Mouse (Mus musculus) kidney, embryonic 16.5 days (tissue): Measurements from ENCODE around the gene Tmbim1. TPM values are rescaled to one million over a fixed set of nuclear protein-coding genes. Genes with fewer than 3 reads are reported as not detected.

Experiments used
- ATAC-seq: fragments of 200-750 bp; cut with Nextera tagmentation; 2 replicates; pipeline ENCODE4 v1.8.0; 2017; ENCODE audit warnings: moderate TSS enrichment; ENCODE audit not compliant: low FRiP score, low TSS enrichment
- H3K27ac ChIP-seq: fragments of 300-500 bp; sonication (generic); 2 replicates; pipeline ENCODE4 v1.5.1; 2014; ENCODE audit warnings: low read length
- H3K27me3 ChIP-seq: fragments of 300-500 bp; sonication (generic); 2 replicates; pipeline ENCODE4 v1.6.1; 2014; ENCODE audit warnings: low read length, control low read depth, mixed read lengths; ENCODE audit not compliant: insufficient read depth
- H3K36me3 ChIP-seq: fragments of 300-500 bp; sonication (generic); 2 replicates; pipeline ENCODE4 v1.6.1; 2014; ENCODE audit warnings: low read length, control low read depth, mixed read lengths; ENCODE audit not compliant: insufficient read depth
- H3K4me1 ChIP-seq: fragments of 300-500 bp; sonication (generic); 2 replicates; pipeline ENCODE4 v1.6.1; 2014; ENCODE audit warnings: low read length, control low read depth, mixed read lengths; ENCODE audit not compliant: insufficient read depth
- H3K4me2 ChIP-seq: fragments of 300-500 bp; sonication (generic); replicated peaks from 2 replicates; pipeline ENCODE4 v1.6.1; 2014; ENCODE audit warnings: low read depth, low read length
- H3K4me3 ChIP-seq: fragments of 300-500 bp; sonication (generic); 2 replicates; pipeline ENCODE4 v1.5.1; 2014; ENCODE audit warnings: mild to moderate bottlenecking, low read length
- H3K9ac ChIP-seq: fragments of 300-500 bp; sonication (generic); replicated peaks from 2 replicates; pipeline ENCODE4 v1.6.1; 2014; ENCODE audit warnings: low read length
- H3K9me3 ChIP-seq: fragments of 300-500 bp; sonication (generic); 2 replicates; pipeline ENCODE4 v1.6.1; 2016; ENCODE audit warnings: low read length, control low read depth
- WGBS: fragments of 180-500 bp; shearing (Covaris S2); extraction: QIAGEN DNeasy Blood & Tissue Kit; methylation state at CpG from one replicate; pipeline ENCODE4 v1.1.7; 2014; 5-methylcytosine and 5-hydroxymethylcytosine counted together
- polyA plus RNA-seq: library from polyadenylated mRNA; unstranded; fragments of >200 nt; fragmentation: Nextera tagmentation; extraction: Ambion mirVana; gene quantifications from 2 replicates; pipeline ENCODE4 v1.2.1, GENCODE M21; 2015

Gene Tmbim1
- polyA plus RNA-seq, 1 experiment from 2014 or later, result 33.5 TPM

DNA sequence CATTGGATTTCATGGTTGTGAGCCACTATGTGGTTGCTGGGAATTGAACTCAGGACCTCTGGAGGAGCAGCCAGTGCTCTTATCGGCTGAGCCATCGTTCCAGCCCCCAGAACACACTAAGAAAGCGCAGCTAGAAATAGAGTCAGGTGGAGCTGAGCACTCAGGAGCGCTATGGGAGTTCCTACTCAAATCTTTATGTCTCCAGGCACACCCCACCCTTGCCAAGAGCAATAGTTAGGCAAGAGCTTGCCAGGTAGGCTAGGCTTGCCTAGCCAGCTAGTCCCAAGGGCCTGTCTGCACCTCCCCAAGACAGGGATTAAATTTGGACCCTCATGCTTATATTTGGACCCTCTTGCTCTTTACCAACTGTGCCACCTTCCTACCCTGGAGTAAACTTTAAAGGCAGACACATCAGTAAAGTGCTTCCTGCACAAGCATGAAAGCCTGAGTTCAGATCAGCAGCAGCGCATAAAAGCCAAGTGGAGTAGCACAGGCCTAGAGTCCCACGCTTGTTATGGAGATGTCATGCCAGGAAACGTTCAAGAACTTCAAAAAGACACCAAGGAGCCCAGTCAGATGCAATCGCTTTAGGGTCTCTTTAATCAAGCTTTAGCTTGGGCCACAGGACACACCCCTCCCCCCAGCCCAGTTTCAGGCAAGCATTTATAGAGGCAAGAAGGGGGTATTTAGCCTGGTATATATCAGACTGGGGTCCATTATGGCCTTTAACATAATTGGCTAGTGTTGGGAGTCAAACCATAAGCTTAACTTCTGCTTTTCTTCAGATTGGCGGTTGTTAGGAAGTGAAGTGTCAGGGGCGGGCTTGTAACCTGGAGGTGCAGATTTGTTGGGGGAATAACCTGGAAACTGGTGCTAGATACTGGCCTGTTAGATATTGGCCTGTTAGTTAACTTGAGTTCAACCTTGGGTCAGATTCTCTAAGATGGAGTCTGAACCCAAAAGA is 2.9 kb upstream of the Tmbim1 start:
- no peak overlapping the region for H3K4me2 ChIP-seq
- no peak overlapping the region for H3K27ac ChIP-seq
- no peaks in the 10 kb centered on the region for H3K36me3 ChIP-seq
- H3K27me3 ChIP-seq, result no peaks in the 10 kb centered on the region
- no peak overlapping the region for H3K4me3 ChIP-seq
- no peak overlapping the region for H3K9ac ChIP-seq
- 65% methylated on average over 10 of the region's 10 CpGs for WGBS
- no peak for ATAC-seq
- H3K4me1 ChIP-seq, result peaks cover 7% of the 10 kb centered on the region
- no peaks in the 10 kb centered on the region for H3K9me3 ChIP-seq

DNA sequence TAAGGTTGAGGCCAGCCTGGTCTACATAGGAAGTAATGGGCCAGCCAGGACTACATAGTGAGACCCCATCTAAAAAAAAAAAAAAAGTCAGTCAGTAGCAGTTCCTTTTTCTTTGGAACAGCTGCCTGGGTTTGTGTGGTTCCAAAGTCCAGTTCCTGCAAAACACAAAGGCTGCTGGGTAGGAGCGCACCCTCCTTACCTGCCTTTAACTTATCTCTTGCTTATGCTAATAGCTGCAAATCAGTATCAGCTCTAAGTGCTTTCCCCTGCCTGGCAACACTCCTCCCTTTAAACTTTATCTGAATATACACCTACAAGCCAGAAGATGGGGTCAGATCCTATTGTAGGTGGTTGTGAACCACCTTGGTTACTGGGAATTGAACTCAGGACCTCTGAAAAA is 1.7 kb upstream of the Tmbim1 start:
- Histone ChIP-seq H3K9me3 (no peaks in the 10 kb centered on the region), H3K4me1 (peaks cover 17% of the 10 kb centered on the region), H3K4me2 (no peak overlapping the region), H3K27me3 (no peaks in the 10 kb centered on the region), H3K36me3 (no peaks in the 10 kb centered on the region), H3K4me3 (no peak overlapping the region), H3K27ac (no peak overlapping the region), H3K9ac (no peak overlapping the region)
- 91% methylated on average over 1 of the region's 1 CpGs for WGBS
- ATAC-seq, result no peak

DNA sequence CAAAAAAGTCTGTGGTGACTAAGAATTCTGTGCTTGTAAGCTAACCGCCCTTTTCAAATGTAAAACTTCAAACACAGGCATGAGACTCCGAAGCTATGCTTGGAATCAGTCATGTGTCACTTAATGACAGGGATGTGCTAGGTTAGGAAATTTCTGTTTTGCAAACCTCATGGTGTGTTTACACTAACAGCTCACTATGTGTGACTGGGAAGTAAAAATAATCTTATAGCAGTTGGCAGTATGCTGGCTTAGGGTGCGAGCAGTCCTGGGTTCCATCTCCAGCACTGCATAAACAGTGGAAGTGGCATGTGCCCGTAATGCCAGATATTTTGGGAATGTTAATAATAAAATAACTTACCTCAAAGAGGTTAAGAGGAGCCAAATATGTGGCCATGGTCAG is 476 bp downstream of the Tmbim1 start:
- 70% methylated on average over 4 of the region's 4 CpGs for WGBS
- H3K27ac ChIP-seq, result no peak overlapping the region
- H3K4me3 ChIP-seq, result no peak overlapping the region
- H3K4me2 ChIP-seq, result no peak overlapping the region
- no peak overlapping the region for H3K9ac ChIP-seq
- H3K36me3 ChIP-seq, result no peaks in the 10 kb centered on the region
- H3K4me1 ChIP-seq, result peaks cover 16% of the 10 kb centered on the region
- H3K27me3 ChIP-seq, result no peaks in the 10 kb centered on the region
- no peaks in the 10 kb centered on the region for H3K9me3 ChIP-seq
- ATAC-seq, result no peak

DNA sequence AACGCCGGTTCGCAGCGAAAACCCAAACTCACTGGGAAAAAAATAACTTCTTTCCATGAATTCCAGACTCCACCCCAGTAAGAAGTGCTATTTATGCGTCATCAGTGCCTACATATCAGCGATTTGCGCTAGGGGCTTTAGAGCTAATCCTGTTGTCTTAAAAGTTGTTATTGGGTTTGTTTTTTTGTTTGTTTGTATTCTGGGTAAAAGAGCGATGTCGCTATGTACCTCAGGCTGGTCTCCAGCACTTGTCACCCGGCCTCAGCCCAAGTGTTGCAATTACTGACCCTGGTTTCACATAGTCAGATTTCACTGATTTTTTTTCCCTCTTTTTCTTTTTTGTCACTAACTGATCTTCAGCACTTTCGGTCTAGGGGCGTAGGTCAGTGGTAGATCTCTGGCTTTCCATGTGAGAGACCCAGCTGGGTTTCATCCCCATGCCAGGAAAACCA is 1.1 kb downstream of the Tmbim1 start:
- WGBS, result 5% methylated on average over 12 of the region's 12 CpGs
- Histone ChIP-seq H3K9me3 (no peaks in the 10 kb centered on the region), H3K9ac (peak overlapping the region; percentile 78), H3K27ac (peak overlapping the region; percentile 85), H3K4me1 (peaks cover 17% of the 10 kb centered on the region), H3K4me3 (peak overlapping the region; percentile 68), H3K27me3 (no peaks in the 10 kb centered on the region), H3K36me3 (no peaks in the 10 kb centered on the region), H3K4me2 (peak overlapping the region; percentile 69)
- no peak; the same call in 1 of the 2 replicates for ATAC-seq

DNA sequence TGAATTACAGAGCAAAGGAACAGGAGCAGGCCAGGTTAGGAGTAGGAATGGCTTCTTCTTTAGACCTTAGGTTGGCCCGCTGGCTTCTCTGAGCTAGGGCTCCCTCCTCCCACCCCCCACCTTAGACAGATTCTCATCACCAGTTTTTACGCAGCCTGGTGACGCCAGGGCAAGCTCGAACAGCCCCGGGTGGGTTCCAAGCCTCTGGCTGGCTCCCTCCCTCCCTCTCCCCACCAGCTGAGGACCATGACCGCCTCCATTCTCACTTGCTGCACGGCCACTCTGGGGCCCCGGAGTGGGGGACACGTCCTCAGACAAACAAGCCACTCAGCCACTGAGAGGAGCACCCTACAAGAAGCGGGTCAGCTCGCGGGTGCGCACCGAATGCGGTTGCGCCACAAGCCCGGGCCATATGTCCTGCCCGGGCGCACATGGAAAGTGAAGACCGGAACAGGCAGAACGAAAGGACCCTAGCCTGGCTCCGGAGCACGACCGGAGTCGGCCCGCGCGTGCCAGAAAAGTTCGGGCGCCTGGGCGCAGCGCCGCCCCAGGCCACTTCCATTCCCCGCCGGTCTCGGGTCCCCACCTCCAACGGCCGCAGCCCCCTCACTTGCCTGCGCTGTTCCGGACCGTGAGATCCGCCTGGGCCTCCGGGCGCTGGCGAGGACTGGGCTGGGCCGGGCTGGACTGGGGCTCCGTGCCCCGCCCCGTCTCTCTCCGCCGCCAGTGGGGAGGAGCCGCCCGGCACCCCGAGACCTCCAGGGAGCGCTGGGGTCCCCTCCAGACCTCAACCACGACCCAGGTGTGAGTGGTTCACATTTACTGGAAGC is 1.7 kb downstream of the Tmbim1 start:
- Histone ChIP-seq H3K4me1 (peaks cover 24% of the 10 kb centered on the region), H3K27ac (peak overlapping the region; percentile 85), H3K9ac (peak overlapping the region; percentile 78), H3K9me3 (no peaks in the 10 kb centered on the region), H3K4me2 (peak overlapping the region; percentile 69), H3K4me3 (peak overlapping the region; percentile 68), H3K36me3 (no peaks in the 10 kb centered on the region), H3K27me3 (no peaks in the 10 kb centered on the region)
- WGBS, result under 1% methylated on average over 56 of the region's 56 CpGs
- peak; percentile 95 for ATAC-seq

DNA sequence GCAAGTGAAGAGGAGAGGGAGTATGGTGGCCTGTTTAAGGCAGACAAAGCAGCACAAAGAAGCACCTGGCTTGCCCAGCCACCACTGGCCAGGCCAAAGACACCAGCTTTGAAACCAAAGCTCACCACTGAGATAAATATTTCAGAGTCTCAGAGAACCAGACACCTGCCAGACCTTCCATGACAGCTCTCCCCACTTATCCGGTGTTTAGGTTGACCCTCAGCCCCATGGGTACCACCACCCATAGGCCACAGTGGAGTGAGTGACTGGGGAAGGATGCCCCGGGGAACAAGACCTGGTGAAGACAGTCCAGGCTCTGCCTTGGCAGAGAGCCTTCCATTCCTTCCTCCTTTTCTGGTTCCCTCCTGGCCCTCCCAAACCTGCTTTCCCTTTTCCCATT is 2.6 kb downstream of the Tmbim1 start:
- H3K36me3 ChIP-seq, result no peaks in the 10 kb centered on the region
- H3K4me3 ChIP-seq, result peak overlapping the region; percentile 68
- H3K9ac ChIP-seq, result 0 out of 2 replicates have a peak overlapping the region, but pooled peaks have one; percentile 12
- H3K27ac ChIP-seq, result 0 out of 2 replicates have a peak overlapping the region, but pooled peaks have one; percentile 85
- no peaks in the 10 kb centered on the region for H3K27me3 ChIP-seq
- peaks cover 25% of the 10 kb centered on the region for H3K4me1 ChIP-seq
- 66% methylated on average over 2 of the region's 2 CpGs for WGBS
- no peaks in the 10 kb centered on the region for H3K9me3 ChIP-seq
- ATAC-seq, result no peak
- H3K4me2 ChIP-seq, result peak overlapping the region; percentile 69

DNA sequence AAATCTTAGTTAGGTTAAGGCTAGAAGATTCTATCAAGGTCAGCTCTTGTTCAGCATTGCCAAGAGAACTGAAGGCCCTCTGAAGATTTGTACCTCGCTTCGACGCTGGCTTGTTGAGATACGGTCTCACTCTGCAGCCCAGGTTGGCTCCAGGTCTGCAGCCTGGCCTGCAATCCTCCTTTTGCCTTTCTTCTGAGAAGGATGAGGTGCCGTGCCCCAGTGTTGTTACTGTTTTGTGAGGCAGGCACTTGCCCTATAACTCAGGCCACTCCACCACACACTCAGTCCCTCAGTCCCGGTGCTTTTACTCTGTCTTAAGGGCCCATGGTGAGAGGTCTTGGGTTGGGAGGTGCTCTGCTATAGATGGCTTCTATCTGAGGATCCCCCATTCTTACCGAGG is 3.2 kb downstream of the Tmbim1 start:
- Histone ChIP-seq H3K9me3 (no peaks in the 10 kb centered on the region), H3K36me3 (no peaks in the 10 kb centered on the region), H3K9ac (no peak overlapping the region), H3K4me1 (peaks cover 31% of the 10 kb centered on the region), H3K4me2 (no peak overlapping the region), H3K27me3 (no peaks in the 10 kb centered on the region), H3K4me3 (no peak overlapping the region), H3K27ac (no peak overlapping the region)
- ATAC-seq, result no peak
- 72% methylated on average over 7 of the region's 7 CpGs for WGBS

DNA sequence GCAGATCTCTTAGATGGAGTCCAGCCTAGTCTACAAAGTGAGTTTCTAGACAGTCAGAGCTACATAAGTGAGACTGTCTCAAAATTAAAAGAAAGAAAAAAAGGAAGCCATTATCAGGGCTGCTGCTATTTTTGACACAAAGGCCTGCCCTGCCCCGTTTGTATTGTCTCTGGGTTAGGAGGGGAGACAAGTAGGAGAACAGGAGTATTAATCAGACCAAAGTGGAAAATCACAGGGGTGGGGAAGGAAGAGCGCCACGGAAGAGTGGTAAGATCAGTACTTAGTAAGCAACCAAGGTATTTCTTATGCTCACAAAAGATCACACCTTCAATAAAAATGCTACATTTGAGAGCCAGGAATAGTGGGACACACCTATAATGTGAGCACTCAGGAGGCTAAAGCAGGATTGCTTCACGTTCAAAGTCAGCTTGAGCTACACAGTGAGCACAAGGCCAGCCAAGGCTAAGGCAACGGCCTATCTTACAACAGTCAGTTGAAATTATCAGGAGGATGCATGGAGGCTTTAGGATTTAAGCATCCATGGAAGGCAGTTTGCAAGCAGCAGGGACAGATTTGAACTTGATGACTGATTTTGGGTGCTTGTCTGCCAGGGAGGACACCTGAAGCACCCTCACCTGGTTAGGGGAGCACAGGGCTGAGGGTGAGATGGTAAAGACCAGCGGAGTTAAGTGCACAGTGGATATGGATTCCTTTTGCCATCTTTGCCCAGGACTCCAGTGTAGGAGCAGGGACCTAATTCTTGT is 4.9 kb downstream of the Tmbim1 start:
- 79% methylated on average over 6 of the region's 6 CpGs for WGBS
- Histone ChIP-seq H3K4me1 (peaks cover 48% of the 10 kb centered on the region), H3K27ac (no peak overlapping the region)

DNA sequence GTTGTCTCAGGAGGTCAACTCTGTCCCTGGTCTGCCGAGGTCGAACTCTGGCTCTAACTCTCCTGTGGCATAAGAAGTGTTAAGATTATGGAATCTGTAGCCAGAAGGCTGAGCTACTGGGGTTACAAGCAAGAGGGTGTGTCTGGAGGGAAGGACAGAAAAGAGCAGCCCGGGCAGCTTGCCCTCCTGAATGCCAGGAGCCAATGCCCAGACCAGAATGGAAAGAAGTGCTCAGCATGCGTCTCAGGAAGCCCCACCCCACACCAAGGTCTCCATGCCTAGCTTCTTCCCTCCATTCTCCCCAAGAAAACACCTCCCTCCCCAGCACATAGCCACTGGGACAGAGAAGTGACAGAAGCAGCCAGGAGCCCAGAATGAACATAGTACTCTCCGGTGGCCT is 6.4 kb downstream of the Tmbim1 start:
- ATAC-seq, result no peak
- peak overlapping the region; percentile 43 for H3K27ac ChIP-seq
- no peak overlapping the region for H3K4me2 ChIP-seq
- no peak overlapping the region for H3K4me3 ChIP-seq
- H3K27me3 ChIP-seq, result no peaks in the 10 kb centered on the region
- no peak overlapping the region for H3K9ac ChIP-seq
- peaks cover 55% of the 10 kb centered on the region for H3K4me1 ChIP-seq
- peaks cover 4% of the 10 kb centered on the region; the same call in 1 of the 2 replicates for H3K36me3 ChIP-seq
- WGBS, result 67% methylated on average over 5 of the region's 5 CpGs
- no peaks in the 10 kb centered on the region for H3K9me3 ChIP-seq

More for the DNA sequence above, 4.9 kb downstream of the Tmbim1 start:
- no peaks in the 10 kb centered on the region for H3K27me3 ChIP-seq
- H3K9ac ChIP-seq, result no peak overlapping the region; the same call in 1 of the 2 replicates
- no peak for ATAC-seq
- H3K9me3 ChIP-seq, result no peaks in the 10 kb centered on the region
- H3K36me3 ChIP-seq, result no peaks in the 10 kb centered on the region
- no peak overlapping the region for H3K4me2 ChIP-seq
- H3K4me3 ChIP-seq, result no peak overlapping the region
